Mouse (Mus musculus): Measurements from ENCODE around the gene 1810046K07Rik. TPM values are rescaled to one million over a fixed set of nuclear protein-coding genes. Genes with fewer than 3 reads are reported as not detected.

1810046K07Rik gene
- polyA plus RNA-seq, 1 experiment from 2014 or later: not detected

Other genes with a start within 250 kb of the 1810046K07Rik start
- not detected in 2 replicates for gene 4833427G06Rik, start 226.8 kb downstream of the 1810046K07Rik start, polyA plus RNA-seq (2014; fragmentation: Nextera tagmentation; extraction: Ambion mirVana)
- not detected in 2 replicates for gene Gm32742, start 163.4 kb downstream of the 1810046K07Rik start, polyA plus RNA-seq (2014; fragmentation: Nextera tagmentation; extraction: Ambion mirVana)
- not detected in 2 replicates for gene Pou2af1, start 115.2 kb downstream of the 1810046K07Rik start, polyA plus RNA-seq (2014; fragmentation: Nextera tagmentation; extraction: Ambion mirVana)
- gene Colca2, start 50.3 kb downstream of the 1810046K07Rik start, polyA plus RNA-seq (2014; fragmentation: Nextera tagmentation; extraction: Ambion mirVana): 3.3 and 3.6 TPM in 2 replicates